Mouse (Mus musculus): ENCODE results near the gene Rapgef5. TPM values are rescaled to one million over a fixed set of nuclear protein-coding genes. Genes with fewer than 3 reads are reported as not detected.

Gene Rapgef5
- polyA plus RNA-seq, 1 experiment from 2014 or later = 9.4 TPM

GRCm38 (mm10) chr12:117688655-117689548 lies 172.6 kb downstream of the Rapgef5 start:
- Histone ChIP-seq H3K27me3 (ENCODE audit: insufficient read depth, poor library complexity, severe bottlenecking) (peaks cover 7% of the 10 kb centered on the region), H3K4me1 (peaks cover 18% of the 10 kb centered on the region), H3K9me3 (no peaks in the 10 kb centered on the region), H3K36me3 (no peaks in the 10 kb centered on the region), H3K4me3 (peak overlapping the region; percentile 58), H3K27ac (peak overlapping the region; percentile 78)
- 11% methylated on average over 32 of the region's 32 CpGs for WGBS
- DNase-seq (ENCODE audit: low spot score) = peak; percentile 79

GRCm38 (mm10) chr12:117691336-117691735 lies 175.1 kb downstream of the Rapgef5 start:
- Histone ChIP-seq H3K9me3 (no peaks in the 10 kb centered on the region), H3K27me3 (ENCODE audit: insufficient read depth, poor library complexity, severe bottlenecking) (peaks cover 7% of the 10 kb centered on the region), H3K36me3 (no peaks in the 10 kb centered on the region), H3K27ac (no peak overlapping the region), H3K4me1 (peaks cover 10% of the 10 kb centered on the region), H3K4me3 (no peak overlapping the region)
- DNase-seq (ENCODE audit: low spot score) = peak; percentile 66
- WGBS = 71% methylated on average over 5 of the region's 5 CpGs

GRCm38 (mm10) chr12:117692775-117693174 lies 176.5 kb downstream of the Rapgef5 start:
- Histone ChIP-seq H3K4me3 (no peak overlapping the region), H3K36me3 (no peaks in the 10 kb centered on the region), H3K4me1 (peaks cover 10% of the 10 kb centered on the region), H3K27ac (no peak overlapping the region), H3K27me3 (ENCODE audit: insufficient read depth, poor library complexity, severe bottlenecking) (peaks cover 7% of the 10 kb centered on the region), H3K9me3 (no peaks in the 10 kb centered on the region)
- 39% methylated on average over 1 of the region's 1 CpGs for WGBS
- peak; percentile 53 for DNase-seq (ENCODE audit: low spot score)

- no peaks in the 10 kb centered on the region for H3K4me1 ChIP-seq
- no peaks in the 10 kb centered on the region for H3K9me3 ChIP-seq
- H3K4me3 ChIP-seq = no peak overlapping the region
- peak; percentile 52 for DNase-seq (ENCODE audit: low spot score)
- WGBS = 68% methylated on average over 3 of the region's 3 CpGs
- H3K36me3 ChIP-seq = no peaks in the 10 kb centered on the region
- no peaks in the 10 kb centered on the region for H3K27me3 ChIP-seq (ENCODE audit: insufficient read depth, poor library complexity, severe bottlenecking)
- H3K27ac ChIP-seq = no peak overlapping the region
Measured at GRCm38 (mm10) chr12:117699950-117700665, 183.8 kb downstream of the Rapgef5 start.

GRCm38 (mm10) chr12:117700927-117701326 lies 184.6 kb downstream of the Rapgef5 start:
- Histone ChIP-seq H3K27ac (no peak overlapping the region), H3K9me3 (no peaks in the 10 kb centered on the region), H3K4me3 (no peak overlapping the region), H3K36me3 (no peaks in the 10 kb centered on the region), H3K4me1 (no peaks in the 10 kb centered on the region), H3K27me3 (ENCODE audit: insufficient read depth, poor library complexity, severe bottlenecking) (no peaks in the 10 kb centered on the region)
- DNase-seq (ENCODE audit: low spot score) = no peak
- 77% methylated on average over 6 of the region's 6 CpGs for WGBS

- peak; percentile 50 for DNase-seq (ENCODE audit: low spot score)
- no peaks in the 10 kb centered on the region for H3K4me1 ChIP-seq
- H3K27me3 ChIP-seq (ENCODE audit: insufficient read depth, poor library complexity, severe bottlenecking) = no peaks in the 10 kb centered on the region
- no peaks in the 10 kb centered on the region for H3K9me3 ChIP-seq
- H3K27ac ChIP-seq = no peak overlapping the region
- no peaks in the 10 kb centered on the region for H3K36me3 ChIP-seq
- H3K4me3 ChIP-seq = no peak overlapping the region
- 91% methylated on average over 8 of the region's 8 CpGs for WGBS
Measured at GRCm38 (mm10) chr12:117702291-117702690, 186.0 kb downstream of the Rapgef5 start.

GRCm38 (mm10) chr12:117702928-117703327 lies 186.6 kb downstream of the Rapgef5 start:
- H3K27me3 ChIP-seq (ENCODE audit: insufficient read depth, poor library complexity, severe bottlenecking) = no peaks in the 10 kb centered on the region
- no peak overlapping the region for H3K27ac ChIP-seq
- DNase-seq (ENCODE audit: low spot score) = peak; percentile 52
- H3K4me3 ChIP-seq = no peak overlapping the region
- no peaks in the 10 kb centered on the region for H3K9me3 ChIP-seq
- H3K36me3 ChIP-seq = no peaks in the 10 kb centered on the region
- no peaks in the 10 kb centered on the region for H3K4me1 ChIP-seq
- WGBS = 84% methylated on average over 9 of the region's 9 CpGs

- Histone ChIP-seq H3K27me3 (ENCODE audit: insufficient read depth, poor library complexity, severe bottlenecking) (no peaks in the 10 kb centered on the region), H3K4me1 (no peaks in the 10 kb centered on the region), H3K27ac (no peak overlapping the region), H3K4me3 (no peak overlapping the region), H3K36me3 (no peaks in the 10 kb centered on the region), H3K9me3 (no peaks in the 10 kb centered on the region)
- DNase-seq (ENCODE audit: low spot score) = no peak
- 60% methylated on average over 2 of the region's 2 CpGs for whole genome bisulfite sequencing
Measured at GRCm38 (mm10) chr12:117703413-117703812, 187.1 kb downstream of the Rapgef5 start.

GRCm38 (mm10) chr12:117705308-117705707 lies 189.0 kb downstream of the Rapgef5 start:
- Histone ChIP-seq H3K27ac (no peak overlapping the region), H3K9me3 (no peaks in the 10 kb centered on the region), H3K36me3 (no peaks in the 10 kb centered on the region), H3K4me1 (no peaks in the 10 kb centered on the region), H3K4me3 (no peak overlapping the region), H3K27me3 (ENCODE audit: insufficient read depth, poor library complexity, severe bottlenecking) (no peaks in the 10 kb centered on the region)
- 83% methylated on average over 3 of the region's 3 CpGs for WGBS
- DNase-seq (ENCODE audit: low spot score) = peak; percentile 60

- no peak for DNase-seq (ENCODE audit: low spot score)
- H3K27me3 ChIP-seq (ENCODE audit: insufficient read depth, poor library complexity, severe bottlenecking) = no peaks in the 10 kb centered on the region
- no peaks in the 10 kb centered on the region for H3K4me1 ChIP-seq
- no peaks in the 10 kb centered on the region; the same call in 1 of the 2 replicates for H3K36me3 ChIP-seq
- no peak overlapping the region for H3K4me3 ChIP-seq
- H3K9me3 ChIP-seq = no peaks in the 10 kb centered on the region
- 88% methylated on average over 12 of the region's 12 CpGs for WGBS
- H3K27ac ChIP-seq = no peak overlapping the region
Measured at GRCm38 (mm10) chr12:117709280-117709679, 193.0 kb downstream of the Rapgef5 start.

- H3K9me3 ChIP-seq = no peaks in the 10 kb centered on the region
Measured at GRCm38 (mm10) chr12:117712474-117712873, 196.2 kb downstream of the Rapgef5 start.

GRCm38 (mm10) chr12:117713616-117714015 lies 197.3 kb downstream of the Rapgef5 start:
- no peaks in the 10 kb centered on the region for H3K27me3 ChIP-seq (ENCODE audit: insufficient read depth, poor library complexity, severe bottlenecking)
- no peaks in the 10 kb centered on the region for H3K9me3 ChIP-seq
- no peak for DNase-seq (ENCODE audit: low spot score)
- H3K27ac ChIP-seq = no peak overlapping the region
- 48% methylated on average over 6 of the region's 6 CpGs for WGBS
- no peaks in the 10 kb centered on the region; the same call in 1 of the 2 replicates for H3K36me3 ChIP-seq
- no peak overlapping the region for H3K4me3 ChIP-seq
- H3K4me1 ChIP-seq = no peaks in the 10 kb centered on the region

More at GRCm38 (mm10) chr12:117712474-117712873, 196.2 kb downstream of the Rapgef5 start:
- 89% methylated on average over 6 of the region's 6 CpGs for WGBS
- Histone ChIP-seq H3K36me3 (no peaks in the 10 kb centered on the region; the same call in 1 of the 2 replicates), H3K4me1 (no peaks in the 10 kb centered on the region), H3K4me3 (no peak overlapping the region), H3K27me3 (ENCODE audit: insufficient read depth, poor library complexity, severe bottlenecking) (no peaks in the 10 kb centered on the region), H3K27ac (no peak overlapping the region)
- no peak for DNase-seq (ENCODE audit: low spot score)
